Mouse (Mus musculus) c-Kit-positive CD71-positive TER-119-negative erythroid progenitor cells, embryonic 14.5 days (primary cell): ENCODE results near the gene Chac2.
"Not testable (repeated sequence)": the region's sequence is repeated elsewhere in the genome, so short reads cannot be mapped to it uniquely, and the experiment has no call there.

ENCODE experiments used
- DNase-seq: peaks from one replicate; pipeline ENCODE4 v3.0.0-alpha.2; 2013; ENCODE audit warnings: low read depth

Chac2 gene

GRCm38 (mm10) chr11:30985877-30986624, at the start of gene Chac2:
Chac2 (minus strand) TSS chr11:30986350.
- DNase-seq, result peak; percentile 81

DNA sequence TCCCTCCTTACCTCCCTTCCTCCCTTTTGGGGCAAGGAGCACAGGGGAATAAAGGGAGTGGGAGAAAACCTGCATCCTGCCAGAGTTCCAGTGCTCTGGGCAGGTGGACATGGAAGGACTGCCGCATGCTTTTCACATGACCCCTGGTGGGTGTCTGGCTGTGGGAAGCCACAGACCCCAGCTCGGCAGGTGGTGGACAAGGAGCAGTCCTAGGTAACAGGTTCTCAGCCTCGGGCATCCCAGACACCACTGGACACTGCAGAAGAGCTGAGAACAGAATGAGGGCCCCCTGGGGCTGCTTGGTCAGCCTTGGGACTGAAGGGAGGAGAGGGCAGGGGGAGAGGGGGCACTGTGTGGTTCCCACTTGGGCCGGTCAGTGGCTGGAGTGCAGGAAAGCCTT, 48.8 kb upstream of the Chac2 start:
- DNase-seq, result no peak

GRCm38 (mm10) chr11:31017466-31017865, 31.3 kb upstream of the Chac2 start:
- DNase-seq, result not testable (repeated sequence)

DNA sequence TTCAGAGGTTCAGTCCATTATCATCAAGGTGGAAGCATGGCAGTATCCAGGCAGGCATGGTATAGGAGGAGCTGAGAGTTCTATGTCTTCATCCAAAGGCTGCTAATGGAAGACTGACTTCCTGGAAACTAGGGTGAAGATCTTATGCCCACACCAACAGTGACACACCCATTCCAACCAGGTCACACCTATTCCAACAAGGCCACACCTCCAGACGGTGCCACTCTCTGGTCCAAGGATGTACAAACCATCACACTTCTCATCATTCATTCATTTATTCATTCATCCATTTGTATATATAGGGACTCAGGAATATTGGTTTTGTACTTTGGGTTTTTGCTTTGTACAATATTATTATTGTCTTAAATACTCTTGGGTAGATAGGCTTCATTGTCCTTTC, 23.5 kb upstream of the Chac2 start:
- DNase-seq, result not testable (repeated sequence)

GRCm38 (mm10) chr11:31001169-31001908, 15.2 kb upstream of the Chac2 start:
- peak; percentile 88 for DNase-seq

GRCm38 (mm10) chr11:31000028-31000427, 13.9 kb upstream of the Chac2 start:
- no peak for DNase-seq

GRCm38 (mm10) chr11:30998704-30999103, 12.6 kb upstream of the Chac2 start:
- no peak for DNase-seq

DNA sequence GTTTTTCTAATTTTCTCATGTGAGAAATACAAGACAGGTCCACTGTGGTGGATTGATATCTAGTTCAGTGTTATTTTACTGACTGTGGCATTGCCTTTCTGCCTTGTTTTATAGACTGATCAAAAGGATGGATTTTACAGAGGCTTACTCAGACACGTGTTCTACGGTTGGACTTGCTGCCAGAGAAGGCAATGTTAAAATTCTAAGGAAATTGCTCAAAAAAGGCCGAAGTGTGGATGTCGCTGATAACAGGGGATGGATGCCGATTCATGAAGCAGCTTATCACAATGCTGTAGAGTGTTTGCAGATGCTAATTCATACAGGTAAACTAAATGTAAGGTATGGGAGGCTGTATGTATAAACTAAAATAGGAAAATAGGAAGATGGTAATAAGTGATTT, 12.0 kb upstream of the Chac2 start:
- peak; percentile 66 for DNase-seq

GRCm38 (mm10) chr11:30996670-30997069, 10.5 kb upstream of the Chac2 start:
- no peak for DNase-seq

DNA sequence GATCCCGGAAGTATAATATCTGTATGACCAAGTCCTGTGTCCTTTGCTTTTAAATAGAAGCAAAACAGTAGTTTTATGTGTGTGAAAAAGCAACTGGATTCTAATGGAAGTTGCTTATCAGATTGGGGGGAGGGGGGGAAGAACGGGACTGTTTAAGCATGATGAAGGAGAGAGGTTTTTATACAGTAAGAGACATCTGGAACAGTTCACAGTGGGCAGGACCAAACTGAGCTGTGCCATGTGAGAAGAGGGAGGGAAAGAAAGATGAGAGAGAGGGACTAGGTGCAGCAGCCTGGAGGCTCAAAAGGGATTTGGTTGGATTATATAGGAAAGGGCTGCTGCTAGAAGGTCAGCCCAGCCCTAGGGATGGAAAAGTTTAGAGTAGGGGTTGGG, 471 bp upstream of the Chac2 start:
- DNase-seq, result no peak

- no peak for DNase-seq
Measured at GRCm38 (mm10) chr11:30985237-30985636, 913 bp downstream of the Chac2 start.

GRCm38 (mm10) chr11:30954279-30954725, 31.8 kb downstream of the Chac2 start, which contains the start of gene Erlec1:
Erlec1 (minus strand) TSS chr11:30954335.
- DNase-seq, result peak; percentile 71

DNA sequence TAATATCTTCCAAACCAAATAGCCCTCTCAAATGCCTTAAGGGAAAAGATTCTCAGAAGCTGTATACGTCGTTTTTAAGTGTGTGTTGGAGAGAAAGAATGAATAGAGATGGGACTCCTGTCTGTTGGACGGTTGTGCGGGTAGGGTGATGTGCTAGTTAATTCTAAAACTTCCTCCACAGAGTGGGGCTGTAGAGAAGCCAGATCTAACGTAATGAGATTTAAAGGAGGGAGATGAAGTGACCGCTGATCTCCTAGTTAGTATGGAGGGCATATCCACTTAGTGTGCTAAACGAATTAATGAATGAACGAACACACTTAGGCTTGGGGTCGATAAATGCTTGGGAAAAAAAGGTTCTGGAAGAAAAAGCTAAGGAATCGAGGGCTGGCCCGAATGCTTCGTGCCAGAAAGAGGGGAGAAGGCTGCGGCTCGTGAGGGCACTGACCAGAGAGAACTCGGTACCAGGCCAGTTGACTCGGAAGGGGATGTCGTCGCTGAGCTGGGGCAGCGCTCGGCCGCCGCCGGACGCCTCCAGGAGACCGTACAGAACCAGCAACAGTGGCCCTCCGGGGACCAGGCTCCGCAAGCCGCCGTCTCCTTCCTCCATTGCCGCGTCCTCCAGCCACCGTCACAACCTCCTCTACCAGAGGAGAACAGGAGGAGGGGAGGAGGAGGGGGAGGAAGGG, 32.5 kb downstream of the Chac2 start:
- peak; percentile 29 for DNase-seq

- peak; percentile 30 for DNase-seq
Measured at GRCm38 (mm10) chr11:30952829-30953228, 33.3 kb downstream of the Chac2 start.

GRCm38 (mm10) chr11:30943522-30943921, 42.6 kb downstream of the Chac2 start:
- DNase-seq, result no peak

DNA sequence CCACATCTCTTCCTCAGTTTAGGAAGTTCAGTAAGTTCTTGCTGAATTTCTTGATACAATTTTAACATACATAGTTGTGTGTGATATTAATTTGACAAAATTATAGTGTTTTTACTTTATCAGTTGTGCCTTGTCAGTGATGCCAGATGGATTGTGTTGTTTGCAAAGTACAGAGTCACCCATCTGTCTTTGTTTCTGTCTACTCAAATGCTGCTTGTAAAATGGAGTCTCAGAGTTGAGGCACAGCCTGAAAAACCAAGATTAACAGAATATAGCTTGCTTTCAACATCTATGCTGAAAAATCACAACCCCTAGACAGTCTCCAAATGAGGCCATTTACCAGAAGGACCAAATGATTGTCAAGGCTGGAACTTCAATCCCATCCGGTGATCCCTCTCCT, 57.7 kb downstream of the Chac2 start:
- no peak for DNase-seq

GRCm38 (mm10) chr11:30928079-30928478, 58.1 kb downstream of the Chac2 start:
- DNase-seq, result peak; percentile 25
